Mouse (Mus musculus) erythroblast, embryonic 14.5 days (primary cell): Measurements from ENCODE around the gene Kcng4.

Source experiments
- GATA1 ChIP-seq: IDR thresholded peaks from 2 replicates; pipeline ENCODE4 v1.6.1; 2012; ENCODE audit warnings: low read length, inconsistent platforms, mixed read lengths
- TAL1 ChIP-seq: IDR thresholded peaks from 3 replicates; pipeline ENCODE4 v1.6.1; 2012; ENCODE audit warnings: low read length, inconsistent platforms, mixed read lengths

- TF ChIP-seq TAL1 (no peak), GATA1 (no peak)
Observed at GRCm38 (mm10) chr8:119670419-119671091, 35.1 kb upstream of the Kcng4 start.
